Mouse (Mus musculus) embryo, embryonic 10.5 days (tissue): ENCODE results near the gene Ercc1.
A peak's percentile ranks its signal among the peaks of the same experiment; 100 is the strongest.

Experiments used
- DNase-seq: peaks from one replicate; pipeline ENCODE4 v3.0.0-alpha.2; 2015; ENCODE audit warnings: low spot score

Gene Ercc1

DNA sequence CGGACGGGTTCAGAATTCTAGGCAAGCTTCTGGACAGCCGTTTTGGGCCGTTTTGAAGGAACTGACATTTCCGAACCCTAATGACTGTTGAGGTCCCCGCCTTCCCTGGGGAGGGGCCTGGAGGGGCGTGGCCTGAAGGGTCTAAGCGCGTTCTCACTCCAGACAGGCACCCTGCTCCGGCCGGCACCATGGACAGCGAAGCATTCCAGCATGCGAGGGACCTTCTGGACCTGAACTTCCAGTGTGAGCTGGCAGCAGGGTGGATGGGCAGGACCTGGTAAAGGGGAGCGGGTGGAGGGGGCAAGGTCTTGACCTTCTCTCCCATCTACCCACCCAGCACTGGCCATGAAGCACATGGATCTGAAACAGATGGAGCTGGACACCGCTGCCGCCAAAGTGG lies 23.8 kb downstream of the Ercc1 start:
- peak; percentile 62 for DNase-seq

- DNase-seq, result peak; percentile 68
These were observed 25.3 kb downstream of the Ercc1 start for GRCm38 (mm10) chr7:19369823-19370425.

DNA sequence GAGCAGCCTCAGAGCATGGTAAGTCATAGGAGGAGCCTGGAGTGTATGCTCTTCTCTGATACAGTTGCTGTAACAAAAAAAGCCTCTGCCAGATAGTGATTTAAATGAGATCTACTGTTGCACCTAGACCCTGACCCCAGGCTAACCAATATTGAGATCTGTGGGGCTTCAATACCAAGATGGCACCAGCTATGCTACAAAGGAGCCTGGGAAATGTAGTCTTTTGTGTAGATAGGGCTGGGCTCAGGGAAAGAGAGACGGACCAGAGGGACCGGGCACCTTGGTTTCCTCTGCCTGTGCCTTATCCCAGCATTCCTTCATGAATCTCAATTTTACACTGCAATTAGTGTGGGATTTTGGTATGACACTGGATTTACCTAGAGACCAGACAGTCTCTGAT lies 28.8 kb downstream of the Ercc1 start:
- DNase-seq, result no peak

DNA sequence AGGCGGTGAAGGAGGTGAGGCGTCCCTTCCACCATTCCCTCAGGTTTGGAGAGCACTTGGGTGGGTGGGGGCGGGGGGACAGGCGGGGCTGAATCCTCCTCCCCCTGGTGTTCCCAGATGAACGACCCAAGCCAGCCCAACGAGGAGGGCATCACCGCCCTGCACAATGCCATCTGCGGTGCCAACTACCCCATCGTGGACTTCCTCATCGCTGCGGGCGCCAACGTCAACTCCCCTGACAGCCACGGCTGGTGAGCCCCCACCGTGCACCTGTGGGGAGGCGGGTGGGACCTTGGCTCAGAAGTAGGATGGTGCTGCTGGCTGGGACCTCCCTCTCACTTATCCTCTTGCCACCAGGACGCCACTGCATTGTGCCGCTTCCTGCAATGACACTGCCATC lies 30.8 kb downstream of the Ercc1 start:
- DNase-seq, result no peak

DNA sequence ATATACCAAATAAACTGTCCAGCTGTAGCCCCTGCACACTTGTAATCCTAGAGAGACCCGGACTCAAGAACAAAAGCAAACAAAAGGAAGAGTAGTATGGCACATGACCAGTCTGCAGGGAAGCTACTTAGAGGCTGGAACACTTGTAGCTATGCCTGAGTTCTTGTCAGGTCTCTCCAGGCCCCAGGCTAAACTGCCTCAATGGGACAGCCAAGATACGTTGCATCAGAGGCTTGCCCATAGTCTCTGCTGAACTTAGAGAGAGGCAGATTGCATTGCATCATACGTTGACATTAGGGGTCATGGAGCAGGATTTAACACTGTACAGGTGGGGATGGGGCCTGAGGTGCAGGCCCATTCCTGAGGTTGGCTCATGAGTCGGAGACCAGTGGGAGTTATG lies 31.4 kb downstream of the Ercc1 start:
- no peak for DNase-seq

DNA sequence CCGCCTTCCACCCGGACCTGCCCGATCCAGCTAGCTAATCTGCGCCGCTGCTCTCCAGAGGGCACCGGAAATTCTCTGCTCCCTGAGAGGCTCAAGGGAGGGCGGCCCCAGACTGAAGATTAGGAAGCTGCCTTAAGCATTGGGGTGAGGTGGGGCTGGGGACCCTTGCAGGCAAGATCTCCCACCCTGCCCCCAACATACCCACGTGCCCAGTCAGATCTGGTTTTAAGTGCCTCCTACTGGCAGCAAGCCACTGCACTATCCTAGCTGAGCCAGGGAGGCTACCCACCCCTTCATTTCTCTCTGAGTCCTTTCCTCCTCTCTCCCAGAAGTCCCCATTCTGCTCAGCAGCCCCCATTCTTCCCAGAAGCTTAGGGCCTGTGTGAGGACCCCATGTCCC lies 33.5 kb downstream of the Ercc1 start:
- no peak for DNase-seq

GRCm38 (mm10) chr7:19381377-19382165 lies 37.0 kb downstream of the Ercc1 start, which contains the start of gene Ercc2:
Ercc2 (plus strand) TSS chr7:19382010.
- peak; percentile 99 for DNase-seq

DNA sequence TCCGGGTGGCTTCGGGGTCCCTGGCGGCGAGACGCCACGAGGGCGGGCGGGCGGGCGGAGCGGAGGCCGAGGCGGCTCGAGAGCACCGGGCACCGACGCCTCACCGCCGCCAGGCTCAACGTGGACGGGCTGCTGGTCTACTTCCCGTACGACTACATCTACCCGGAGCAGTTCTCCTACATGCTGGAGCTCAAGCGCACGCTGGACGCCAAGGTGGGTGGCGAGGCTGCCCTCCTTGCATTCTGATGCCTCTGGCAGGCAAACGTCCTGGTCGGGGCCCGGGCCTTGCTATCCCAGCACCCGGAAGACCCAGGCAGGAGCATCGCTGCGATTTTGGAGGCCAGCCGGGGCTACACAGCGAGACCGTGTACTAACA lies 37.6 kb downstream of the Ercc1 start:
- DNase-seq, result no peak

GRCm38 (mm10) chr7:19383708-19384107 lies 39.1 kb downstream of the Ercc1 start:
- no peak for DNase-seq

- no peak for DNase-seq
These were observed 44.3 kb downstream of the Ercc1 start for GRCm38 (mm10) chr7:19388699-19389413.

DNA sequence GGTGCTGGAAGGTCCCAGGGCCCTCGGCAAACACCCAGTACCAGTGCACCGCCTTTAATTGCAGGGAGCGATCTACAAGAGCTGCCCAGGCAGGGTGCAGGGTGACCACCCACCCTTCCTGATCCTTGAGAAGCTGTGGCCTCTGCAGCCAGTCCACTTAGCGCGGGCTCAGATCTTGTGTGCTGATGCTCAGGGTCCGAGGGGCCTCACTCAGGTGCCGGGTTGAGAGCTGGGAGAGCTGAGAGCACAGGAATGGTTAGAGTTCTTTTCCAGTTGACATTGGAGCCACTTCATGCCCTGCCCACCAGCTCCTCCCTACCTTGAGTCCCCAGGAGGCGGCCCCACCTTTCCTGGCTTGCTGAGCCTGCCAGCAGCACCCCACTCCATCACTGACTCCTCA lies 49.9 kb downstream of the Ercc1 start:
- no peak for DNase-seq

DNA sequence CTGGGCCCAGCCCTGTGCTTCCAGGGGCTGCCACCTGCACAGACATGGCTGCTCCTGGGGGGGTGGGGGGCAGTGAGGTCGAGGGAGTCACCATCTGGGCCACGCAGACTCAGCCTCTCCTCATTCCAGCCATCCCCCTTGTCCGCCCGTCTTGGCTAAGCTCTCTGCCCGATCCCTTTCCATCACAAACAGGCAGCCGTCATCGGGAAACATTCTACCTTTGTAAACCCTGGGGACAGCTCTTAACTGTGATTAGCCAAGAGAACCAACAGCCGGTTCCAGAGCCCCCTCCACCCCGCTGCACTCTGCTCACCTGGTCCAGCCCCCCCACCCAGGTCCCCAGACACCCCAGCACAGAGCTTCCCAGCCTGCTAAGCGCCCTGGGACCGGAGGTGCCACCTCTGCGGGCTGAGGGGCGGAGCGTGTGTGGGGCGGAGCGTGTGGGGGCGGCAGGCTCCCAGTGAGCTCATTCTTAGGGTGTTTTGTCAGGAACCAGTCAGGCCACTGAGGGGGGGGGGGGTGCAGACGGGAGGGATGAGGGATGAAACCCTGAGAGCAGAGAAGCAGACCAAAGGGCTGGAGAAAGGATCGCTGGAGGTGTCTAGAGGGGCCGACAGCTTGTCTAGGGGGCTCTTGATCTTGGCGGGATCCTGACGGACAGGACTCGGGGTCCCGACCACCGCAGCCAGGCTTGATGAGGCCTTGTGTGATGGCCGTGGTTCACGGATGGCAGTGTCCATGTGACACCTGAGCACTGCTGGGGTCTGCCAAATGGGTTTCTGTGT lies 55.1 kb downstream of the Ercc1 start:
- peak; percentile 32 for DNase-seq

DNA sequence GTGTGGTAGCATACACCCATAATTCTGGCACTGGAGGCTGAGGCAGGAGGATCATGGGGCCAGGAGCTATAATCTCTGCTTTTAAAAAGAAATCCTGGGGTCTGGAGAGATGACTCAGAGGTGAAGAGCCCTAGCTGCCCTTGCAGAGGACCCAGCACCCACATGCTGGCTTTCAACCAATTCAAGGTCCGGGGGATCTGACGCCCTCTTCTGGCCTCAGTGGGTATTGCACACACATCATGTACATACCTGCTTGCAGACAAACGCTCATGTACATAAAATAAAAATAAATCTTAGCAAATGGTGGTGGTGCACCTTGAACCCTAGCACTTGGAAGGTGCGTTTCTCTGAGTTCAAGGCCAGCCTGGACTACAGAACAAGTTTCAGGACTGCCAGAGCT lies 56.4 kb downstream of the Ercc1 start:
- no peak for DNase-seq

GRCm38 (mm10) chr7:19402535-19403112 lies 58.0 kb downstream of the Ercc1 start:
- no peak for DNase-seq

GRCm38 (mm10) chr7:19403731-19404296 lies 59.2 kb downstream of the Ercc1 start, which contains the start of gene Klc3:
Klc3 (minus strand) TSS chr7:19404104.
- peak; percentile 61 for DNase-seq

GRCm38 (mm10) chr7:19404476-19404875 lies 59.9 kb downstream of the Ercc1 start, which contains the start of gene Ckm:
Ckm (plus strand) TSS chr7:19404776.
- DNase-seq, result no peak

DNA sequence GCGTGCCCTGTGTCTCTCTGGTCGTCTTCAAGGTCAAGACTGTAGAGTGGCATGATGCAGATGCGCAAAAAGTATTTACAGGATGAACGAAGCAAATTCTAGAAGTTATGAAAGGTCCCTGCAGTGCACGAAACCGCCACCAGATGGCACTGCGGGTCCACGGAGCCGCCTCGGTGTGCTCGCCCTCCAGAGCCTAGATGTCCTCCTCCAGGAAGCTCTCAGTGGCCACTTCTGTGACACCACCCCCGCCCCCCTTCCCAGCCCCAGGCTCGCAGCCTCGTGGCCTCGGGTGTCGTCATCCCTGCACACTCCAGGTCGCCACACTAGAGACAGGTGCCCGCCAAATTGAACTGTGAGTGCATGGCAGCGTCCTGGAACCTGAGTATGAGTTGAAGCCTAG lies 60.8 kb downstream of the Ercc1 start:
- peak; percentile 88 for DNase-seq
